Mouse (Mus musculus) adrenal gland, postnatal 4 days (tissue): ENCODE measurements around the gene Disc1. TPM values are rescaled to one million over a fixed set of nuclear protein-coding genes. Genes with fewer than 3 reads are reported as not detected.
A peak's percentile ranks its signal among the peaks of the same experiment; 100 is the strongest.

Experiments used
- DNase-seq, 2 experiments: peaks; one replicate each; pipeline ENCODE4 v3.0.0; 2021 to 2022; ENCODE audit warnings: low spot score in 2 of 2, mixed read lengths in 2 of 2
- total RNA-seq, 2 experiments: library from RNA; stranded (reverse); gene quantifications; 2 replicates each; pipeline ENCODE4 v1.2.3; 2021

Disc1 gene
- total RNA-seq, 2 experiments from 2014 or later, result 4.1 to 4.8 TPM

GRCm38 (mm10) chr8:125116616-125117015 lies 62.6 kb downstream of the Disc1 start:
- no peak for DNase-seq

- no peak for DNase-seq
These were observed 72.5 kb downstream of the Disc1 start for GRCm38 (mm10) chr8:125126482-125126881.

DNA sequence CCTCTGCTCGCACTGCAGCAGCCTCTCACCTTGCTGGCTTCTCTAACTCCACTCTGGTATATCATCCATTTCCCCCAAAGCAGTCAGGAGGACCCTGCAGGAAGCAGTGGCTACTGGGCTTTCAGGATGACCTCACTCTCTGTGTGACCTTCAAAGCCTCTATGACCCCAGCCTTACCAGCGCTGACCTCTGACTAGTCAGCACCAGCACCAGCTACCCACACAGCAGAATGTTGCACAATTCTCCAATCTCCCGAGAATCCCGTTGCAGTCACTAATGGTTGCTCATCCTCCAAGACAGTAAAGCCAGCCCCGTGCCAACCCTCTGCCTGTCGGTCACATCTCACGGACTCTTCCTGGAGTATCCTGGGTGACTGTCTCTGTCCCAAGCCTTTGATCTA lies 73.6 kb downstream of the Disc1 start:
- DNase-seq, result no peak

DNA sequence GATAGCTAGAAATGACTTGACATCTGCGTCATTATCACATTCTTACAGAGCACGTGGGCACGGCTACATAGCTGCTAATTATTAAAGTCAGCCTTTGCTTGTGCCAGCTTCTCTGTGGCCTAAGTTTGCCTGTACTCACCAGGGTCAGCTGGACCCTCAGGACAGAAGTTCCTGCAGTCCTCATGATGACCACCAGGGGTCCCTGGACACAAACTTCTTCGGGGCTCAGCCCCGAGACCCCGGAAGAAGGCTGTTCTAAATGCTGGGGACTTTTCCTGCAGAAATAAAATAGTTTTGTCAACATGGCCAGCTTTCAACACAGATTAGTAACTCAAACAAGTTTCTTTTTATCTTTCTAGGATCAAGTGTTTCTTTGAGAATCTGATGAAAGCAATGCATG lies 74.3 kb downstream of the Disc1 start:
- DNase-seq, result no peak

GRCm38 (mm10) chr8:125130835-125131234 lies 76.8 kb downstream of the Disc1 start:
- no peak for DNase-seq

DNA sequence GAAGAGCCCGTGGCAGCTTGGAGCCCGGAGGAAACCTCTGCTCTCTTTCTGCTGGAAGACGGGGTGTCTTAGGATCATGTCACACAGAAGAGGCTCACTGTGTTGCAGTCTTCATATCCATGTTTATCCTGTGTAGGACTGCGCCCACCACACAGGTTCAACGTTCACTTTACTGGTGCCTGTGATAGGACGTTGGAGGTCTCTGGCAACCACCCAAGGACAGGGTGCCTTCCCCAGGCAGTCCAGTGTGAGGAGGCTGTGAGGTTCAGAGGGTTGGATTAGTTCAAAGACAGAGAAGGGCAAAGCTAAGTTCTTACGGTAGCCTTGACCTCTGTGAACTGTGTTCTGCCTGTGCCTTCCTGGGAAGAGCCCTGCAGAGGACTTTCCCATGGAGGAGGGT lies 77.3 kb downstream of the Disc1 start:
- no peak for DNase-seq

GRCm38 (mm10) chr8:125133685-125134114 lies 79.7 kb downstream of the Disc1 start:
- DNase-seq, result no peak

- no peak for DNase-seq
These were observed 80.9 kb downstream of the Disc1 start for GRCm38 (mm10) chr8:125134876-125135275.

GRCm38 (mm10) chr8:125139689-125140150 lies 85.7 kb downstream of the Disc1 start:
- no peak for DNase-seq

GRCm38 (mm10) chr8:125140965-125141364 lies 87.0 kb downstream of the Disc1 start:
- no peak for DNase-seq

DNA sequence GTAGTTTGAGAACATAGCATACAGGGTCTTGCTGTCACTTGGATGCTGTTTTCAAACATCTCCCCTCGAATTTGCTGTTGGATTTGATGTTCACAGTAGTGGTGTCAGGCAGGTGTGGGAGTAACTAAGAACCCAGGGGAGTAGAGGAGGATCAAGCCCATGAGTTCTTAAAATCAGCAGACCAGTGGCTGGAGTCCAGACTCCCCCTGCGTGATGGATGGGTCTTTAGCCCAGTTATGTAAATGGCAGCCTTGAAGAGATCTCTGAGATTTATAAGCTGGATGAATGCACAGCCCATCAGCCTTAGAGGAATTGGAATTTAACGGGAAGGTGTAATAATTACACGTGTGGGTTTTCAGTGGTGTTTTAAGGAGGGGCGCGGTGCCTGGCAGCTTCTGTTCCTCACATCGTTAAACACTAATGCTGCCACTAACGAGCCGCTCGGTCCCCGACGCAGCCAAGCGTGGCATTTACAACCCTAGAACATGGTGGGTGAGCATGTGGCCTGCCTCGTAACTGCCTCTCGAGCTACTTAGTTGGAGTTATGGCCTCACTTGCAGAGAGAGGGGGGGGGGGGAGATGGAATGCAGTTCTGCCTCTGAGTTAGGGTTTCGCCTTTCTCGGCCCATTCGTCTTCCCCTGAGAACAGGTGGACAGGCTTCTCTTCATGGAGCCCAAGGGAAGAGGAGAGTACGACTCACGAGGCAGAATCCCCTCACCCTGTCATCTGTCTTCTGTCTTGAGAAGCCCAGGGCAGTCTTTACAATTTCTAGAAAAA lies 103.1 kb downstream of the Disc1 start:
- no peak for DNase-seq

DNA sequence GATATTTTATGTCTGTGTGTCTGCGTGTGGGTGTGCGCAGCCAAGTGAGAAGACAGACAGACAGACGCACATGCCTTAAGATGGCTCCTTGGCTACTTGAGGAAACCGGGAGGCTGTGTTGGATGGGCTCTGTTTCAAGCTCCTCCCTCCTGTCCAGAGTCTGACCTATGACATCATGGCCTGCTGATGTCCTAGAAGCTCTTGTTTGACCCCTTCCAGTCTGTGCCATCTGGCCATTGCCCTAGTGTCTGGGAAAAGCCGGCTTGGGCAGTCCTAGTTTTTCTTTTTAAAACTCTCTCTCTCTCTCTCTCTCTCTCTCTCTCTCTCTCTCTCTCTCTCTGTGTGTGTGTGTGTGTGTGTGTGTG lies 103.6 kb downstream of the Disc1 start:
- DNase-seq, result no peak

GRCm38 (mm10) chr8:125159387-125159786 lies 105.4 kb downstream of the Disc1 start:
- DNase-seq, result no peak

GRCm38 (mm10) chr8:125163491-125163890 lies 109.5 kb downstream of the Disc1 start:
- no peak for DNase-seq

- no peak for DNase-seq
These were observed 109.9 kb downstream of the Disc1 start for GRCm38 (mm10) chr8:125163906-125164305.

GRCm38 (mm10) chr8:125165505-125166446 lies 111.8 kb downstream of the Disc1 start:
- DNase-seq, result peak; percentile 20 to 26

DNA sequence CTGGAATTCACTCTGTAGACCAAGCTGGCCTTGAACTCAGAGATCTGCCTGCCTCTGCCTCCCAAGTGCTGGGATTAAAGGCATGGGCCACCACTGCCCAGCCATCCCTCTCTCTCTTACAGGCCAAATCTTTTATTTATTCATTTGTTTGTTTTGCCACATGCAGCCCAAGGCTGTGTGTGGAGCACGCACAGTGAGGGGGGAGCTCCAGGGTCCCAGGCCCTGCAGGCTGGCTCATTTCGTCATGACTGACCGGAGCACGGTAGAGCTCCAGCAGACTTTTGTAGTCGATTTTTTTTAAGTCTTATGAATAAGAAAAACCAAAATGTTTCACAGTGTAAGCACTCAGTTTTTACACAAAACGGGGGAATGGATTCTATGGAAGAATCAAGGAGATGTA lies 112.5 kb downstream of the Disc1 start:
- DNase-seq, result no peak

DNA sequence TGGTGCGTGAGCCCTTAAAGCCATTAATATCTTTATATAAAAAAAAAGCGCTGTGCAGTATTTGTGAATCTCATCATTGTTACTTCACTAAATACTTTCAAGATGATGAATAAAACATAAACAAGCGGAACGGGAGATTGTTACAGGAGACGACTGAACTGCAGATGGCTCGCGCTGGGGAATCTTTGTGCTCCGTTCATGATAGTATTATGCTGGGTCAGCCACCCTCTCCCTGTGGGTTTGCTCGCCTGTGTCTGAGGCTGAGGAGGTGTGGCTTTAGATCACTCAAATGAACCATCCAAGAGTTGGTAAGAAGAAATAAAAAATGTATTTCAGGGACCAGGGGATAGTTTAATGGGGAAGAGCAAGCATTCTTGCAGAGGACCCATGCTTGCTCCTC lies 113.0 kb downstream of the Disc1 start:
- no peak for DNase-seq

DNA sequence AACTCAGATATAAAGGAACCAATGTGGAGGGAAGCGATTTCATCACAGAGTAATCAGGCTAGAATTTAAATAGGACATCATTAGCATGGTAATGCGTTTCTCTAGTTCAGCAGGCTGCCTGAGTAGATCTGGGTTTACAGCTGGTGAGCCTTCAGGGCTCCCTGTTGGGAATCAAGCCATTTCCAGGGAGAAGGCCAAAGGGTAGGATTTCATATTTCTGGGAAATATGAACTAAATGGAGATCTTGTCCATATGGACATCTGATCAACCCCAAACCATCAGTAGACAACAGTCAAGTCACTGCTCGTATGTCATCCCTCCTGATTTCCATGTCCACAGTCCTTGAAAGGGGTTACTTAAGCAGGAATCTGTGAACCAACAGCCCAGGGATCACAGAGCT lies 115.6 kb downstream of the Disc1 start:
- DNase-seq, result no peak

DNA sequence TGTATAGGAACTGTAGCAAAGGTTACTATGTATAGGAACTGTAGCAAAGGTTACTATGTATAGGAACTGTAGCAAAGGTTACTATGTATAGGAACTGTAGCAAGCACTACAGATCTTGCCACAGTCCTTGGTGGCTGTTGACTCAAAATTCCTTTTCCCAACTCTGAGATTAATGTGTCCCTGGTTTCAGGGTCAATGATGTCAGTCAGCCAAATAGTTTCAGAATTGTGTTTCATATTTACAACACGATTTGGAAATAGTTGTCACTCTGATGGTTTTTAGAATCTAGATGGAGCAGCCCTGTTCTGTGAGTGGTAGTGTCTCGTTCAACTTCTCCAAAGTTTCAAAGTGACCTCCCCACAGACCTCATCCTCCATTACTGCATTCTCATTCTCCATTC lies 117.5 kb downstream of the Disc1 start:
- DNase-seq, result no peak

GRCm38 (mm10) chr8:125174237-125174636 lies 120.2 kb downstream of the Disc1 start:
- DNase-seq, result peak in 1 of 2 experiments; percentile 27

DNA sequence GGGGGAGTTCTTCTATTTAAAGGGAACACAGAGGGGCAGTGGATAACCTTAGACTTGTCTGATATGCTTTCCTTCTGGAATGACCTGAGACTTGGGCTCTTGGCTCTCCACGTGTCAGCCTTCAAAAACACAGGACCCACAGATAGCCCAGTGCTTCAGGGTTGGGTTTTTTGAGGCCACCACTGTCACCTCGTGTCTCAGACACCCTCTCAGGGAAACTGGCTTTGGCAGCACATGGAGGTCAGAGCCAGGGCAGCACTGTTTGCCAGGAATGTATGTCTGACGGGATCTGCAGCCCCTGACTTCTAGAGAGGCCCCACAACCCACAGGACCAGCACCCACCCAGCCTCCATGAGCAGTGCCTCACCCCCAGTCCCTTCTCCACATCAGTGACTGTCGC lies 120.9 kb downstream of the Disc1 start:
- no peak for DNase-seq
